Mouse (Mus musculus) stomach, postnatal 0 days (tissue): ENCODE measurements around the gene Sez6l2. TPM values are rescaled to one million over a fixed set of nuclear protein-coding genes. Genes with fewer than 3 reads are reported as not detected.
A peak's percentile ranks its signal among the peaks of the same experiment; 100 is the strongest.

Source experiments
- ATAC-seq: fragments of 200-750 bp; cut with Nextera tagmentation; 2 replicates; pipeline ENCODE4 v1.8.0; 2017; ENCODE audit not compliant: low FRiP score, low TSS enrichment
- DNase-seq: peaks from one replicate; pipeline ENCODE4 v3.0.0-alpha.2; 2016; ENCODE audit warnings: low spot score
- H3K27ac ChIP-seq: fragments of 300-500 bp; sonication (generic); replicated peaks from 2 replicates; pipeline ENCODE4 v1.5.1; 2014; ENCODE audit warnings: mild to moderate bottlenecking, control low read depth
- H3K27me3 ChIP-seq: fragments of 300-500 bp; sonication (generic); 2 replicates; pipeline ENCODE4 v1.6.1; 2014; ENCODE audit warnings: low read length; ENCODE audit not compliant: control insufficient read depth, insufficient read depth
- H3K36me3 ChIP-seq: fragments of 300-500 bp; sonication (generic); 2 replicates; pipeline ENCODE4 v1.6.1; 2014; ENCODE audit warnings: low read length, mixed read lengths; ENCODE audit not compliant: control insufficient read depth, insufficient read depth
- H3K4me1 ChIP-seq: fragments of 300-500 bp; sonication (generic); replicated peaks from 2 replicates; pipeline ENCODE4 v1.6.1; 2014; ENCODE audit warnings: antibody characterized with exemption; ENCODE audit not compliant: control insufficient read depth, insufficient read depth
- H3K4me2 ChIP-seq: fragments of 300-500 bp; sonication (generic); replicated peaks from 2 replicates; pipeline ENCODE4 v1.6.1; 2014; ENCODE audit warnings: low read depth, mild to moderate bottlenecking, control low read depth, moderate library complexity
- H3K4me3 ChIP-seq: fragments of 300-500 bp; sonication (generic); 2 replicates; pipeline ENCODE4 v1.5.1; 2014; ENCODE audit warnings: low read depth, low read length, control low read depth
- H3K9ac ChIP-seq: fragments of 300-500 bp; sonication (generic); 2 replicates; pipeline ENCODE4 v1.6.1; 2014; ENCODE audit warnings: mild to moderate bottlenecking, low read length, control low read depth, mixed read lengths
- H3K9me3 ChIP-seq: fragments of 300-500 bp; sonication (generic); 2 replicates; pipeline ENCODE4 v1.6.1; 2016; ENCODE audit warnings: low read length; ENCODE audit not compliant: control insufficient read depth
- CTCF ChIP-seq: IDR thresholded peaks from 2 replicates; pipeline ENCODE4 v1.5.1; 2016; ENCODE audit warnings: antibody characterized with exemption, low read depth, mild to moderate bottlenecking, moderate library complexity
- EP300 ChIP-seq: optimal IDR thresholded peaks from 2 replicates; pipeline ENCODE3; 2016; ENCODE audit warnings: antibody characterized with exemption
- WGBS: fragments of 180-500 bp; shearing (Covaris S2); extraction: QIAGEN DNeasy Blood & Tissue Kit; methylation state at CpG from one replicate; pipeline ENCODE4 v1.1.7; 2014; 5-methylcytosine and 5-hydroxymethylcytosine counted together
- polyA plus RNA-seq: library from polyadenylated mRNA; unstranded; fragments of >200 nt; fragmentation: Nextera tagmentation; extraction: Ambion mirVana; gene quantifications from 2 replicates; pipeline ENCODE4 v1.2.1, GENCODE M21; 2015

The Sez6l2 gene
- polyA plus RNA-seq, 1 experiment from 2014 or later = 1.5 TPM

DNA sequence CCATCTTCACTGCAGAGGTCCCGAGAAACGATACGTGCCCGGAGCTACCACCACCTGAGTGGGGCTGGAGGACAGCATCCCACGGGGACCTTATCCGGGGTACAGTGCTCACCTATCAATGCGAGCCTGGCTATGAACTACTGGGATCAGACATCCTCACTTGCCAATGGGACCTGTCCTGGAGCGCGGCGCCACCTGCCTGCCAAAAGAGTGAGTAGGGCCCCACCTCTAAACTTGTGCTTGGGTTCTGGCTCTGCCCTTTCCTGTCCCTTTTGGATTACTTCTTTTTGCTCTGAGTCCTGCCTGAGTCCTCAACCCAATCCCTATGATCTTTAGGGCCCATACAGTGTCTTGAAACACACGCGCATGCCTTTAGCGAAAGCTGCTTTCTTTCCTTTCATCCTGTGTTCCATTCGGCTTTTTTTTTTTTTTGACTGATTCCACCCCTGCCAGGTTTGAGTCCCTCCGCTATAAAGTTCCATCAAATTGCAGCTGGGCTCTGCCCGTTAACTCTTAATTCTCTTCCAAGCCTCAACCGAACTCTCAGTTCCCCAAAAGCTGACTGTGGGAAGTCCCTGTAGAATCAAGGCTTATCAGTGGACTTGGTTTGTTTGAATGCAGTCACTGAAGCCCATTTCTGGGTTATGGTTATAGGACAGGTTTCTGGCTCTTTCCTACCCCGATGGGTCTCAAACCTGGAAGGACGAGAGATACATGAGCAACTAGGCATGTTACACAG is 13.4 kb downstream of the Sez6l2 start:
- H3K4me2 ChIP-seq = no peak overlapping the region
- no peak overlapping the region for H3K9ac ChIP-seq
- DNase-seq (peak; percentile 68), ATAC-seq (0 out of 2 replicates have a peak, but pooled peaks have one; percentile 28)
- H3K9me3 ChIP-seq = no peaks in the 10 kb centered on the region
- TF ChIP-seq EP300 = no peak
- peak; percentile 78 for TF ChIP-seq CTCF
- WGBS = 24% methylated on average over 19 of the region's 19 CpGs
- no peak overlapping the region for H3K4me3 ChIP-seq
- no peak overlapping the region for H3K27ac ChIP-seq
- no peaks in the 10 kb centered on the region for H3K4me1 ChIP-seq
- no peaks in the 10 kb centered on the region for H3K36me3 ChIP-seq
- H3K27me3 ChIP-seq = no peaks in the 10 kb centered on the region

DNA sequence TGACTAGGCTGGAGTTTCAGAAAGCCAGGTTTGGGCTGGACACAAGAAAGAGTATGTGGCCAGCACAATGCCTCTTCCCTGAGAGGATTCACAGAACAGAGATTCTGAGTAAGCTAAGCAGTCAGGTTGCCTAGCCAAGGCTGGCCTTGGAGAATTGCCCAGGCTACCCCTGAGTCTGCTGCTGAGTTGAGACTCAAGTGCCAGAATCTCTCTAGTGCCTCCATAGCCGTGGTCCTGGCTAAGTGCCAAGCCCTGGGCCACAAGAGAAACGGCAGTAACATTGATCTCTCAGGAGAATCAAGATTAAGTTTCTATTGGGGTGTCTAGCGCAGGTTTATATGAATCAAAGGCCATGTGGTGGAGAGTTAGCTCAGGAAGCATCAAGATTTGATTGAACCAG is 15.2 kb downstream of the Sez6l2 start:
- Histone ChIP-seq H3K9ac (no peak overlapping the region), H3K27ac (no peak overlapping the region), H3K4me3 (no peak overlapping the region), H3K27me3 (no peaks in the 10 kb centered on the region), H3K4me1 (no peaks in the 10 kb centered on the region), H3K36me3 (no peaks in the 10 kb centered on the region), H3K4me2 (no peak overlapping the region), H3K9me3 (no peaks in the 10 kb centered on the region)
- DNase-seq (no peak), ATAC-seq (no peak)
- TF ChIP-seq CTCF = no peak
- TF ChIP-seq EP300 = no peak
- 43% methylated on average over 3 of the region's 3 CpGs for WGBS

DNA sequence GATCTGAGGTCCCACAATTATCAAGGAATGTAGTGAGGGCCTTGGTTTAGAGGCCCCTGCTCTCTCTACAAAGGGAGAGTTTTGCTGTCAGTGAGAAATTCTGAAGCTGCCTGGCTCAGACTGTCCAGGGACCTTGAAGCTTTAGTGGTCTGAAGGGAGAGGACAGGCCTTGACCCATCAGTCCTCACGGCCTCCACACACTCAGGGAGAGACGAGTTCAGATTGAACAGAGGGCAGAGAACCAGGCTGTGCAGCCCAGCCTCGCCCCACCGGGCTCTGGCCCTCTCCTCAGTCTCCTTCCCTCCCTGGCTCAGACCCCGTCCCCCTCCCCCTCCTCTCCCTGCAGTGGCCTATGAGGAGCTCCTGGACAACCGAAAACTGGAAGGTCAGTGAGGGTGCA is 17.0 kb downstream of the Sez6l2 start:
- Histone ChIP-seq H3K4me1 (no peaks in the 10 kb centered on the region), H3K4me3 (no peak overlapping the region), H3K36me3 (no peaks in the 10 kb centered on the region), H3K9me3 (no peaks in the 10 kb centered on the region), H3K27me3 (no peaks in the 10 kb centered on the region), H3K4me2 (no peak overlapping the region), H3K27ac (no peak overlapping the region), H3K9ac (no peak overlapping the region)
- no peak for DNase-seq
- ATAC-seq = no peak
- TF ChIP-seq CTCF = no peak
- no peak for TF ChIP-seq EP300
- 61% methylated on average over 6 of the region's 6 CpGs for WGBS

DNA sequence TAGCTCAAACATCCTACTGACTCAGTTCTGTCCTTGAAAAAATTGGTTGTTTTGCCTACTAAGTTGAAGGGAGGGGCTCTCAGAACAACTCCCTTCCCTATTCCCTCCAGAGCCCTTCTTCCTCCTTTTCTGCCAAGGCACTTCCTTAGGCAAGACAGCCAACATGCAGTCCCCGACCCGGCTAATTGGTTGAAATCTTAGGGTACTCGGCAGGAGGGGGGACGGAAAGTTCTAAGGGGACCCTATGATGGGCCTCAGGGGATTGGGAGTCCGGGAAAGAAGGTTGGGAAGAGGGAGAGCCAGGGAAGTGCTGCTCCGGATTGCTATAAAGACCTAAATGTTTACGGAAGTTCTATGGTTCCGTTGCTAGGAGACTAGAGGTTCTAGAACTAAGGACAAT is 25.1 kb downstream of the Sez6l2 start:
- Histone ChIP-seq H3K4me3 (peak overlapping the region; percentile 99), H3K4me2 (peak overlapping the region; percentile 90), H3K36me3 (peaks cover 11% of the 10 kb centered on the region; the same call in 1 of the 2 replicates), H3K4me1 (0 out of 2 replicates have a peak, but pooled peaks cover 4% of the 10 kb centered on the region), H3K9ac (peak overlapping the region; percentile 98), H3K9me3 (no peaks in the 10 kb centered on the region), H3K27ac (peak overlapping the region; percentile 61; the same call in 1 of the 2 replicates), H3K27me3 (no peaks in the 10 kb centered on the region)
- no peak for DNase-seq
- TF ChIP-seq EP300 (no peak), CTCF (no peak)
- WGBS = 9% methylated on average over 8 of the region's 8 CpGs
- ATAC-seq = no peak

DNA sequence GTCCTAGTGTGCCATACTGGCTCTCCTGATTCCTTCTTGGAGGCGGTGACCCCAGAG is 25.4 kb downstream of the Sez6l2 start, which contains the start of gene Cdipt:
Cdipt (plus strand) TSS at position 22 of the 57 bp plus-strand sequence.
- Histone ChIP-seq H3K36me3 (peaks cover 11% of the 10 kb centered on the region; the same call in 1 of the 2 replicates), H3K27ac (peak within 1 kb of the TSS; percentile 98), H3K4me2 (peak within 1 kb of the TSS; percentile 90), H3K4me1 (0 out of 2 replicates have a peak, but pooled peaks cover 4% of the 10 kb centered on the region), H3K4me3 (peak within 1 kb of the TSS; percentile 99), H3K9me3 (no peaks in the 10 kb centered on the region), H3K27me3 (no peaks in the 10 kb centered on the region), H3K9ac (peak within 1 kb of the TSS; percentile 98)
- WGBS = 0% methylated on average over 1 of the region's 1 CpGs
- no peak for ATAC-seq
- no peak for TF ChIP-seq CTCF
- DNase-seq = no peak

DNA sequence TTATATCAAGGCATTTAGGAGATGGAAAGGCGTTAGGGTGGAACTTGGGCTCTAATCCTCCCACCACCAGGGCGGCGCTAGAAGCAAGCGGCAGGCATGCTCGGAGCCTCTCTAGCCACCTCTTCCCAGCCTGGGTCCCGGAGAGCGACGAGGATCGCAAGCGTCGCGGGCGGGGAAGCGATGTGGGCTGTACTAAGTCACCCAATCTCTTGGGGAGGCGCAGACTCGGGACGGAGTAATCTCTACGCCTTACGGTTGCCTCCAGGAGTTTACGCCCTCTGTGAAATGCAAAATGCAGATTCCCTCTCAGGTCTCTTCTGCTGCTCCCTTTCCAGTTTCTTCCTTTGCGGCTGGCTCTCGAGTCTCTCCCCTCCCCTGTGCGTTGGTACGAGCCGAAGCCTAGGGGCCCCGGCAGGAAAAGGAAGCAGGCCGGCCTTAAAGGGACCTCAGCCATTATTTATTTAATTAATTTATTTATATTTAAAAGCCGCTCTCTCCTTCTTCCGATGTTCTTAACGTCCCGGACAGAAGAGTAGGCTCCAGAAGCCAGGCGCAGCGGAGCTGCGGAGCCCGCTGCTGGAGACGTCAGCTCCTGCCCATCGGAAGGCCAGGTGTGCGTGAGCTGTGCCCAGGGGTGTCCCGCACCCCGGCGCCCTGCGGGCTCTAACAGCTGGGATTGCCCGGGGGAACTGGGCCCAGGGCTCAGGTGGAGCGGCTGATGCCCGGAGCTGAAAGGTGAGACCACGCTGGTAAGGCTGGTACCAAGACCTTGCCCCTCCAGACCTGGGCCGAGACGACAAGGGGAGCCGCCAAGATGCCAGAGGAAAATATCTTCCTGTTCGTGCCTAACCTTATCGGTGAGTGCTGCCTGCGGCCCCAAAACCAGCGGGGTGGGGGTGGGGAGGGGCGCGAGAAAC is 25.8 kb downstream of the Sez6l2 start, which contains the start of gene Cdiptos:
Cdiptos (minus strand) TSS at position 149 of the 917 bp plus-strand sequence.
- peak within 1 kb of the TSS; percentile 98 for H3K9ac ChIP-seq
- no peaks in the 10 kb centered on the region for H3K27me3 ChIP-seq
- H3K36me3 ChIP-seq = peaks cover 11% of the 10 kb centered on the region; the same call in 1 of the 2 replicates
- peak within 1 kb of the TSS; percentile 99 for H3K4me3 ChIP-seq
- DNase-seq (peak; percentile 96), ATAC-seq (peak; percentile 95)
- peak within 1 kb of the TSS; percentile 98 for H3K27ac ChIP-seq
- 0 out of 2 replicates have a peak, but pooled peaks cover 4% of the 10 kb centered on the region for H3K4me1 ChIP-seq
- under 1% methylated on average over 54 of the region's 55 CpGs for WGBS
- H3K4me2 ChIP-seq = peak within 1 kb of the TSS; percentile 90
- TF ChIP-seq EP300 (peak; percentile 70), CTCF (peak; percentile 99)
- H3K9me3 ChIP-seq = no peaks in the 10 kb centered on the region
